Mouse (Mus musculus) liver, embryonic 13.5 days (tissue): Measurements from ENCODE around the gene Atxn1. TPM values are rescaled to one million over a fixed set of nuclear protein-coding genes. Genes with fewer than 3 reads are reported as not detected.

Source experiments
- ATAC-seq: fragments of 200-750 bp; cut with Nextera tagmentation; 2 replicates; pipeline ENCODE4 v1.8.0; 2017; ENCODE audit warnings: low read depth, mild to moderate bottlenecking, moderate number of reproducible peaks, moderate library complexity
- DNase-seq: peaks from one replicate; pipeline ENCODE4 v3.0.0; 2022
- H3K27ac ChIP-seq: fragments of 300-500 bp; sonication (generic); 2 replicates; pipeline ENCODE4 v1.5.1; 2015; ENCODE audit warnings: moderate library complexity, mild to moderate bottlenecking, inconsistent platforms
- H3K27me3 ChIP-seq: fragments of 300-500 bp; sonication (generic); 2 replicates; pipeline ENCODE4 v1.6.1; 2015; ENCODE audit warnings: mild to moderate bottlenecking, inconsistent platforms
- H3K36me3 ChIP-seq: fragments of 300-500 bp; sonication (generic); 2 replicates; pipeline ENCODE4 v1.6.1; 2015; ENCODE audit warnings: mild to moderate bottlenecking, inconsistent platforms
- H3K4me1 ChIP-seq: fragments of 300-500 bp; sonication (generic); replicated peaks from 2 replicates; pipeline ENCODE4 v1.6.1; 2015; ENCODE audit warnings: inconsistent platforms
- H3K4me2 ChIP-seq: fragments of 300-500 bp; sonication (generic); 2 replicates; pipeline ENCODE4 v1.6.1; 2015; ENCODE audit warnings: inconsistent platforms, mild to moderate bottlenecking, moderate library complexity
- H3K4me3 ChIP-seq: fragments of 300-500 bp; sonication (generic); replicated peaks from 2 replicates; pipeline ENCODE4 v1.5.1; 2015; ENCODE audit warnings: mild to moderate bottlenecking, inconsistent platforms
- H3K9ac ChIP-seq: fragments of 300-500 bp; sonication (generic); 2 replicates; pipeline ENCODE4 v1.6.1; 2015; ENCODE audit warnings: mild to moderate bottlenecking, inconsistent platforms
- H3K9me3 ChIP-seq: fragments of 300-500 bp; sonication (generic); replicated peaks from 2 replicates; pipeline ENCODE4 v1.6.1; 2016; ENCODE audit warnings: inconsistent platforms
- WGBS: fragments of 180-500 bp; shearing (Covaris S2); methylation state at CpG from one replicate; pipeline ENCODE4 v1.1.7; 2015; ENCODE audit not compliant: insufficient replicate concordance; 5-methylcytosine and 5-hydroxymethylcytosine counted together
- polyA plus RNA-seq: library from polyadenylated mRNA; unstranded; fragments of >200 nt; fragmentation: Nextera tagmentation; extraction: Ambion mirVana; gene quantifications from 2 replicates; pipeline ENCODE4 v1.2.1, GENCODE M21; 2015

The Atxn1 gene
- polyA plus RNA-seq, 1 experiment from 2014 or later = 1.5 TPM

GRCm38 (mm10) chr13:45734531-45734930 is 230.3 kb downstream of the Atxn1 start:
- no peaks in the 10 kb centered on the region for H3K9me3 ChIP-seq
- DNase-seq (no peak), ATAC-seq (no peak)
- H3K9ac ChIP-seq = no peak overlapping the region
- H3K36me3 ChIP-seq = no peaks in the 10 kb centered on the region
- H3K4me3 ChIP-seq = no peak overlapping the region
- WGBS = 74% methylated on average over 3 of the region's 3 CpGs
- H3K27ac ChIP-seq = no peak overlapping the region
- no peaks in the 10 kb centered on the region for H3K27me3 ChIP-seq
- H3K4me1 ChIP-seq = no peaks in the 10 kb centered on the region; the same call in 1 of the 2 replicates
- no peak overlapping the region for H3K4me2 ChIP-seq

GRCm38 (mm10) chr13:45732590-45732989 is 232.2 kb downstream of the Atxn1 start:
- Histone ChIP-seq H3K27me3 (no peaks in the 10 kb centered on the region), H3K36me3 (no peaks in the 10 kb centered on the region), H3K9ac (no peak overlapping the region), H3K9me3 (no peaks in the 10 kb centered on the region), H3K4me2 (no peak overlapping the region), H3K27ac (no peak overlapping the region), H3K4me3 (no peak overlapping the region), H3K4me1 (no peaks in the 10 kb centered on the region; the same call in 1 of the 2 replicates)
- DNase-seq = no peak
- WGBS = 72% methylated on average over 6 of the region's 6 CpGs
- ATAC-seq = no peak

- ATAC-seq = no peak
- Histone ChIP-seq H3K9me3 (no peaks in the 10 kb centered on the region), H3K36me3 (no peaks in the 10 kb centered on the region), H3K9ac (no peak overlapping the region), H3K4me1 (no peaks in the 10 kb centered on the region), H3K4me3 (no peak overlapping the region), H3K27ac (no peak overlapping the region), H3K27me3 (no peaks in the 10 kb centered on the region), H3K4me2 (no peak overlapping the region)
- no peak for DNase-seq
Observed at GRCm38 (mm10) chr13:45726917-45727316, 237.9 kb downstream of the Atxn1 start.

DNA sequence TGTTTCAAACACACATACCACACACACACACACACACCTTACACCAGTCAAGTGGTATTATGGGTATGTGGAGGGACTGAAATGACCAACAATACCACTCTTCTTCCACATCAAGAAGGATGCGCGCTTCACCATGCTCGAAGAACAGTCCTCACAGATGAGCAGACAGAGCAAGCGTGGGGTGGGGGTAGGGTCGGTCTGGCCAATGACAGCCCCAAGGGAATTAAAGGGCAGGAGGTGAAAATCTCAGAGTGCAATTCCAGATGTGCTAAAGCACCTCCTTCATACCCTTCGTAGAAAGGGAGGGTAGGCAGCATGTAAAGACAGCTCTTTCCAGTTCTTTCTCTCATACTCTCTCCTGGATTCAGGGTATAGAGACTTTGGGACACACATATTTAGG is 238.6 kb downstream of the Atxn1 start:
- Histone ChIP-seq H3K4me3 (no peak overlapping the region), H3K9ac (no peak overlapping the region), H3K9me3 (no peaks in the 10 kb centered on the region), H3K27ac (no peak overlapping the region), H3K27me3 (no peaks in the 10 kb centered on the region), H3K4me2 (no peak overlapping the region), H3K4me1 (no peaks in the 10 kb centered on the region), H3K36me3 (no peaks in the 10 kb centered on the region)
- WGBS = 78% methylated on average over 6 of the region's 6 CpGs
- DNase-seq (no peak), ATAC-seq (no peak)

DNA sequence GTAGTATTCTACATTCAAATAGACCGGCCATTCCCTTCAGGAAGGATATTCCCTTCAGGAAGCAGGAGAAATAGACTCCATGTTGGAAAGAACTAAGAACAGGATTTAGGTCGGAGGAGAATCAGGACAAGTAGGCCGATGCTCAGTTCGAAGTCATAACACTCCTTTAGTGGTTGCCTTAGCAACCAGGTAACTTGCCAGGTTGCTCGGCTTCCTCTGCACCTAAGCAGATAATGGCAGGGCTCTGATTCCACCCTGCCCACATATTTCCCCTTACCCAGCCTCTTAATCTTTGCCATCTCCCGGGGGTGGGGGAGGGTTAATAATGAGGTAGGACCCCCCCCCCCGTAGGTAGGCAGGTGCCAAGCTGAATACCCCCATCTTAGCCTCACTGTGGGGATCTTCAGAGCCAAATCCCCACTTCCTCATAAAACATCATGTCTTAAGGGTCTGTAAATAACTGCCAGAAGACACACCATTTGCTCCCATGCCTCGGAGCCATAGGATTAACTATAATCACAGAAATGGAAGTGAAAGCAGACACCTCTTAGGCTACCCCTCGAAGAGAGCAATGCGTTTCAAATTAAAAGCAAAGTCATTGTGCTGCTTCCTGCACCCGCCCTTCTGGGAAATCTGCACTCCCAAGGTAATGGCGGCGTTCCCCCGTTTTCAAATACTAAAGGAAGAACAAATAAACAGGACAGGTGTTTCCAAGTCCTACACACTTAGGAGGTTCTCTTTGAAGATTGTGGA is 240.1 kb downstream of the Atxn1 start:
- DNase-seq (no peak), ATAC-seq (no peak)
- Histone ChIP-seq H3K27me3 (no peaks in the 10 kb centered on the region), H3K36me3 (no peaks in the 10 kb centered on the region), H3K4me1 (no peaks in the 10 kb centered on the region), H3K4me2 (no peak overlapping the region), H3K27ac (no peak overlapping the region), H3K9me3 (no peaks in the 10 kb centered on the region), H3K9ac (no peak overlapping the region), H3K4me3 (no peak overlapping the region)
- 70% methylated on average over 14 of the region's 14 CpGs for WGBS

DNA sequence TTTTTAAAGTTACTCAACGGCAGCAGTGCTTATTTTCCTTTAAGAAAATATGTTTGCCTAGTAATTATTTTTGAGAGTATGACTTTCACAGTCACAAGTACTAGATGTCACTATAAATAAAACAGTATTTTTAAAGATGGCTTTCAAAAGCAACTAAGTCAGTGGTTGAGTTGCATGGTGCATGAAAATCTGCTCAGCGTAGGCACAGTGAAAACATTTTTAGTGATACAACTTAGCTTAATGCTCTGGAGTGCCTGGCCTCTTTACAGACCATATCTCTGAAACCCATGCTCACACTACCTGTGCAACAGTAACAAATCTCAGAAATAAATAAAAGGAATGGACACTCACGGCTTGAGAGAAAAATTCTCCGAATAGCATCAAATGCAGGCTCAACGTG is 241.9 kb downstream of the Atxn1 start:
- Histone ChIP-seq H3K36me3 (no peaks in the 10 kb centered on the region), H3K27ac (no peak overlapping the region), H3K9ac (no peak overlapping the region), H3K4me3 (no peak overlapping the region), H3K4me1 (no peaks in the 10 kb centered on the region), H3K9me3 (no peaks in the 10 kb centered on the region), H3K27me3 (no peaks in the 10 kb centered on the region), H3K4me2 (no peak overlapping the region)
- DNase-seq (no peak), ATAC-seq (no peak)
- WGBS = 74% methylated on average over 5 of the region's 5 CpGs

DNA sequence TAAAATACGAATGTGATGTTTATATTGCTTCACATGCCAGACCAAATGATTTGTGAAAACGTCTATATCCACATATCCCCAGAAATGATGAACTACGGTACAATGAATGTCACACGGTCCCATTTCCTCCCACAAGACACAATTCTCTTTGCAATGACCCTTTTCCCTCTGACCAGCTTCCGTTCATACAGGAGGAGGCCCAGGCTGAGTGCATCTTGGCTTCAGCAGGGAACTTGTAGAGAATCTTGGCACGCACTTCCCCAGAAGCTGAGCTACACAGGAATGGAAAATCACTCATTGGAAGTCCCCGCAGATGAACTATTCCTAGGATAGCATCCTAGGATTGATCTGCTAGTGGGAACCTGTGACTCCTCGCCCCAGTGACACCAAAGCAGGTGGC is 243.2 kb downstream of the Atxn1 start:
- 69% methylated on average over 8 of the region's 8 CpGs for WGBS
- Histone ChIP-seq H3K9ac (no peak overlapping the region), H3K27ac (no peak overlapping the region), H3K4me1 (no peaks in the 10 kb centered on the region), H3K27me3 (no peaks in the 10 kb centered on the region), H3K4me2 (no peak overlapping the region), H3K9me3 (no peaks in the 10 kb centered on the region), H3K36me3 (no peaks in the 10 kb centered on the region), H3K4me3 (no peak overlapping the region)
- ATAC-seq = no peak
- DNase-seq = no peak

DNA sequence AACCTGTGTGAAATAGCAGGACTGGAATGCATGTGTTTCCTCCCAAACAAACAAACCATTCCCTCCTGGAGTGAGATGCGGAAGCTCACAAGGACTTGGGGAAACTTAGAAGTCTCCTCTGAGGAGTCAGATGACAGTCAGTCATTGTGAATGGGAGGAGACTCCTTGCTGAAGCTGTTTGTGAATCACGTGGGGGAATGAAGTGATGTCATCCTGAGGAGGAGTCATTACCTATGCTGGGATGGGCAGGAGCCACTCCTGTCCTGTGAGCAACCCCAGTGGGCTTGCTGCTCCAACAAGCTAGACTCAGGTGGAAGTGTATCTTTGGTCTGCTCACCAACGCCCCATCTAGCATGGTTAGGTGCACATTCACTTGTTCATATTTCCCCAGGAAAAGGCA is 246.0 kb downstream of the Atxn1 start:
- 49% methylated on average over 3 of the region's 3 CpGs for WGBS
- no peaks in the 10 kb centered on the region for H3K4me1 ChIP-seq
- H3K36me3 ChIP-seq = no peaks in the 10 kb centered on the region
- no peak for ATAC-seq
- H3K27me3 ChIP-seq = no peaks in the 10 kb centered on the region
- no peak for DNase-seq
- no peak overlapping the region for H3K4me3 ChIP-seq
- H3K4me2 ChIP-seq = no peak overlapping the region
- no peak overlapping the region for H3K9ac ChIP-seq
- H3K27ac ChIP-seq = no peak overlapping the region
- H3K9me3 ChIP-seq = no peaks in the 10 kb centered on the region

DNA sequence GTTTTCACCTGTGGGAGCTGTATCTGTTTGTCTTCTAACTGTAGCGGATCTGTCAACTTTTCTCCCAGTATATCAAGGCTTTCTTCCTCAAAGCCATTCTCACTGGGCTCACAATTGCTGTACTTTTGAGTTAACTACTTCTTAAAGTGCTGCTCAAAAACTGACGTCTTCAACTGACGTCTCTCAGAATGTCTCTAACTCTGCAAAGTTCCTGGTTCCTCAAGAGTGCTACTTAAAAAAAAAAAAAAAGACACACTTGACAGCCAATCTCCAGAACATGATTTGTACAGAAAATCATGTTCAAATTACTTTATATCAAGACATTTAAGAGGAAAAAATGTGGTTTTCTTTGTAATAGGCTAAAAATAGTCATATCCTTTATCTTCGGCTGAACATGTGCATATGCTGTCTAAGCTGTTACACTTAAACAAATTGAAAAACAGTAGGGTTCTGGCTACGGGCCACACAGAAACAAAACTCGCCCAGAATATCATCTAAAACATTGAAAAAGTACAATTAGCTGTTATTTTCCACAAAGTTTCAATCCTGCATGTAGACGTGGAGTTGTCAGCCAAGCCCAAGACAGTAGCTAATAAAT is 249.1 kb downstream of the Atxn1 start:
- Histone ChIP-seq H3K27me3 (no peaks in the 10 kb centered on the region), H3K9me3 (no peaks in the 10 kb centered on the region), H3K27ac (no peak overlapping the region), H3K4me1 (no peaks in the 10 kb centered on the region), H3K4me3 (no peak overlapping the region), H3K9ac (no peak overlapping the region), H3K4me2 (no peak overlapping the region), H3K36me3 (no peaks in the 10 kb centered on the region)
- WGBS = 47% methylated on average over 7 of the region's 7 CpGs
- no peak for DNase-seq
- no peak for ATAC-seq

DNA sequence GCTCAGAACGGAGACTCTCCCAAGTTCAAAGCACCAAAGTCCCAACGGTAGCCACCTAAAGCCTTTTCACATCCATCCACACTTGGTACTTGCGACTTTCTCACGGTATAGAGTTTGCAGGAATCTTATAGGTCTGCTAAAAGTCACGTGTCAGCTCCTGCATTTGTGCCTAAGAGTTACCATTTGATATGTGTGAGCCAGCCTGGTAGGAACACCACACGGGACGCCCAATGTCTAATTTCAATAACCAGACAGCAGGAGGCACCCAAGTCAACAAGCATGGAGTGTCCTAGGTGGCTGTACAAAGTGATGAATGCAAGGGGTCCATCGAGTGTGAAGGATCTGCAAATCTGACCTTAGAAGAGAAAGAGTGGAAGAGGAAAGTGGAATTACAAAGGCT is 254.8 kb downstream of the Atxn1 start:
- Histone ChIP-seq H3K27me3 (no peaks in the 10 kb centered on the region), H3K4me2 (no peak overlapping the region), H3K4me3 (no peak overlapping the region), H3K36me3 (no peaks in the 10 kb centered on the region), H3K9me3 (no peaks in the 10 kb centered on the region), H3K4me1 (no peaks in the 10 kb centered on the region), H3K9ac (no peak overlapping the region), H3K27ac (no peak overlapping the region)
- DNase-seq (no peak), ATAC-seq (no peak)
- WGBS = 78% methylated on average over 8 of the region's 8 CpGs

DNA sequence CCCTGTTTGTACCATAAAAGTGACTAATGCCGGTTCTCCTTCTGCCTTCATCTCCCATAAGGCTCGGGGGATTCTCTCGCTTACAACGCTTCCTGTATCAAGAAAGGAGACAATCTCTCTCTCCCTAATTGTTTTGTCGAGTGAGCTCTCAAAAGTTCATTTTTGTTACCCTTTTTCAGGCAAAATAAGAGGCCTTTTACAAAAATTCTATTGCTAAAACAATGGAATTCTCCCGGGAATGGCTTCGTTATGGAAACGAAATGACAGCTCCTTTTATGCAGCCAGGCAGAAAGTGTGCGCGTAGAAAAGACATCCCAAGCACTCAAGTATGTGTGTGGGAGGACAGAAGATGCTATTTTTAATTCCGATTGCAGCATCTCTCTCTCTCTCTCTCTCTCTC is 255.4 kb downstream of the Atxn1 start:
- 79% methylated on average over 11 of the region's 11 CpGs for WGBS
- no peak overlapping the region for H3K27ac ChIP-seq
- no peaks in the 10 kb centered on the region for H3K36me3 ChIP-seq
- H3K9me3 ChIP-seq = no peaks in the 10 kb centered on the region
- H3K4me2 ChIP-seq = no peak overlapping the region
- H3K4me3 ChIP-seq = no peak overlapping the region
- no peaks in the 10 kb centered on the region for H3K27me3 ChIP-seq
- no peak for DNase-seq
- no peaks in the 10 kb centered on the region for H3K4me1 ChIP-seq
- ATAC-seq = no peak
- H3K9ac ChIP-seq = no peak overlapping the region

DNA sequence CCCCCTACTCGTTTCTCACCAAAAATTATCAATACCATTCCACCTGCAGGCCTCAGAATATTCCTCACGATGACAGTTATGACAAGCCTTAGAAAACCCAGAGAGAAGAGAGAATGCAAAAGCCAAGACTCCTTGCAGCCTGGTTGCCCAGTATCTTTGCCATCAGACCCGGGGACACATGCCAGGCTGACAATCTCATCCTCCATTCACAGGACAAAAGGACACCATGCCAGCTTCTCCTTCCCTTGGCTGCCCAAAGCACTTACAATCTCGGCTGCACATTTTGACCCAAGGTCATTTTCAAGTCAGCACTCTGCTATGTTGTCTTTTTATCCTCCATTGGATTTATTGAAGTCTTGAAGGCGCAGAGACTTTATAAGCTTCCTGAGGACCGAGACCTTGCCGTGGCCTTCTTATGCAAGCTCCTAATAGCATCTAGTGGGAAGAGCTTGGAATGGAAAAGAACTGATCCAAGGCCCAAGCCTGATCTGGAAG is 263.5 kb downstream of the Atxn1 start:
- Histone ChIP-seq H3K9ac (no peak overlapping the region), H3K4me2 (no peak overlapping the region), H3K27ac (no peak overlapping the region), H3K9me3 (no peaks in the 10 kb centered on the region), H3K4me1 (no peaks in the 10 kb centered on the region), H3K36me3 (peaks cover 3% of the 10 kb centered on the region; the same call in 1 of the 2 replicates), H3K27me3 (no peaks in the 10 kb centered on the region), H3K4me3 (no peak overlapping the region)
- ATAC-seq = no peak
- DNase-seq = no peak
- 67% methylated on average over 7 of the region's 7 CpGs for WGBS
